Mouse (Mus musculus) stomach, embryonic 15.5 days (tissue): ENCODE measurements around the gene Rtl8a. TPM values are rescaled to one million over a fixed set of nuclear protein-coding genes. Genes with fewer than 3 reads are reported as not detected.
"Not testable (repeated sequence)": the region's sequence is repeated elsewhere in the genome, so short reads cannot be mapped to it uniquely, and the experiment has no call there.

Experiments
- ATAC-seq: fragments of 200-750 bp; cut with Nextera tagmentation; 2 replicates; pipeline ENCODE4 v1.8.0; 2017; ENCODE audit warnings: low read depth, moderate number of reproducible peaks, moderate TSS enrichment; ENCODE audit not compliant: insufficient read depth, low FRiP score
- H3K27ac ChIP-seq: fragments of 300-500 bp; sonication (generic); 2 replicates; pipeline ENCODE4 v1.5.1; 2015; ENCODE audit warnings: mild to moderate bottlenecking, inconsistent platforms
- H3K27me3 ChIP-seq: fragments of 300-500 bp; sonication (generic); replicated peaks from 2 replicates; pipeline ENCODE4 v1.6.1; 2015; ENCODE audit warnings: inconsistent platforms
- H3K36me3 ChIP-seq: fragments of 300-500 bp; sonication (generic); 2 replicates; pipeline ENCODE4 v1.6.1; 2015; ENCODE audit warnings: inconsistent platforms
- H3K4me1 ChIP-seq: fragments of 300-500 bp; sonication (generic); 2 replicates; pipeline ENCODE4 v1.6.1; 2015; ENCODE audit warnings: inconsistent platforms
- H3K4me2 ChIP-seq: fragments of 300-500 bp; sonication (generic); 2 replicates; pipeline ENCODE4 v1.6.1; 2015; ENCODE audit warnings: mild to moderate bottlenecking, inconsistent platforms
- H3K4me3 ChIP-seq: fragments of 300-500 bp; sonication (generic); replicated peaks from 2 replicates; pipeline ENCODE4 v1.5.1; 2015; ENCODE audit warnings: inconsistent platforms
- H3K9ac ChIP-seq: fragments of 300-500 bp; sonication (generic); 2 replicates; pipeline ENCODE4 v1.6.1; 2015; ENCODE audit warnings: inconsistent platforms
- H3K9me3 ChIP-seq: fragments of 300-500 bp; sonication (generic); 2 replicates; pipeline ENCODE4 v1.6.1; 2016; ENCODE audit warnings: inconsistent platforms
- WGBS: fragments of 180-500 bp; shearing (Covaris S2); methylation state at CpG from one replicate; pipeline ENCODE4 v1.1.7; 2015; 5-methylcytosine and 5-hydroxymethylcytosine counted together
- polyA plus RNA-seq: library from polyadenylated mRNA; unstranded; fragments of >200 nt; fragmentation: Nextera tagmentation; extraction: Ambion mirVana; gene quantifications from 2 replicates; pipeline ENCODE4 v1.2.1, GENCODE M21; 2015

The Rtl8a gene
- polyA plus RNA-seq: 52.3 and 61.6 TPM in 2 replicates

DNA sequence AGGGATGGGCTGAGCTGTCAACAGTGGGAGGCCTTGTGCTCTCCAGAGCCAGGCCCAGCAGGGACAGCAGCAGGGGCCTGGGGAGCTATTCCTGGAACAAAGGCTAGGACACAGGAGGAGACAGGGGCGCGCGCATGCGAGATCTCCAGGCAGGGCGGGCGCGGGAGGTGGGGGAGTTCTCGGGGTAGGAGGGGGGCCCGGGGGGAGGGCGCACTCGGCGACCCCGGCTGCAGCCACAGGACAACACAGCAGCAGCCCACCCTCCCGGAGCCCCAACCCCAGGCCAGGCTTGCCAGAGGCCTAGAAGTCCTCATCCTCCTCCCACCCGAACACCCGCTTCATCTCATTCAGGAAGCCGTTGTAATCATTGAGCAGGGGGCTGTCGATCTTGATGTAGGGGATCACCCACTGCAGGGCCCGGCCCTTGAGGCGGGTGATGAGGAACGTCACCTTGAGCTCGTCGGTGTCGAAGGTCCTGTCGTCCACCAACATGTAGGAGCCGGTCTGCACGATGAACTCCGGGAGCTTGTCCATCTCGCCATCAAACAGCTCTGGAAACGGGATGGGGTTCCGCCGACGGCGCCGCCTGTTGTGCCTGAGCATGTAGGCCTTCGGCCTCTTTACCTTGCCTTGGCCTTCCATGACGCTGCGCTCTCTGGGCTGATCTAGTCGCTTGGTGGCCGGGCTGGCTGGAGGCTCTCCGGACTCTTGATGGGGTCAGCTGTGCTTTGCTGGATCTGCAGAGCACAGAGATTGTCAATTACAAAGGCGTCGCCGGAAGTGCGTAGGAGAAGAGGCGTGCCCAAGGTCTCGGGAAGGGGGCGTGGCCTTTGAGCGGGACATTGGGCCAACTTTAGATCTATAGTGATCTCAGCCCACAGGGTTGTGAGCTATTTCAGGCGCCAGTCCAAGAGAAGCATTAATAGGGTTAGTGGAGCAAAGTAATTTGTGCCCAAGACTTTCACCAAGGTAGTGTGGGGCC, at the start of gene Rtl8a:
Gene Rtl8a, minus strand, starts transcription at position 703 of the 982 bp plus-strand sequence.
- Histone ChIP-seq H3K27ac (0 out of 2 replicates have a peak within 1 kb of the TSS, but pooled peaks have one; percentile 40), H3K4me3 (peak within 1 kb of the TSS; percentile 35), H3K4me2 (peak within 1 kb of the TSS; percentile 43)
- not testable (repeated sequence) for H3K36me3 ChIP-seq, H3K9me3 ChIP-seq, H3K9ac ChIP-seq, H3K27me3 ChIP-seq, H3K4me1 ChIP-seq
- 21% methylated on average over 9 of the region's 50 CpGs for WGBS
- peak; percentile 92 for ATAC-seq

DNA sequence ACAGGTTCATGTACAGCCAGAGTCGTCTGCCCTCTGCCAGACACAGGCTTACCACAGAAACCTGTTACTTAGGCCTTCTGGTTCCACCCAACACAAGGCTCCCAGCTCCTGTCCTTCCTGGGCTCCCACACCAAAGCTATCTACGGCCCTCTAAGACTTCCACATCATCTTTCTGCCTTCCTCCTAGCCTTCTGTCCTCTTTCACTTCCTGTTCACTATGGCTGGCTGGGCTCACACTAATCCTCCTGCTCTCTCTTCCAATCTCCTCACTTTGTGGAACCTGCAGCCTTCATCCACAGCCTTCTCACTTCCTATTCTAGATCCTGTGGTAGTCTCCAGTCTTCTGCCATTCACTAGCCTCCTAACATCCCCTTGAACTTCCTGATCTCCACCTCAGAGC, 49.7 kb upstream of the Rtl8a start:
- H3K4me1 ChIP-seq: no peaks in the 10 kb centered on the region
- H3K4me2 ChIP-seq: no peak overlapping the region
- no peak overlapping the region for H3K4me3 ChIP-seq
- H3K9me3 ChIP-seq: no peaks in the 10 kb centered on the region
- H3K36me3 ChIP-seq: no peaks in the 10 kb centered on the region
- 79% methylated on average over 2 of the region's 2 CpGs for WGBS
- no peak overlapping the region for H3K27ac ChIP-seq
- no peaks in the 10 kb centered on the region for H3K27me3 ChIP-seq
- no peak for ATAC-seq
- no peak overlapping the region for H3K9ac ChIP-seq

GRCm38 (mm10) chrX:53692065-53692464, 48.6 kb upstream of the Rtl8a start:
- H3K27me3 ChIP-seq: no peaks in the 10 kb centered on the region
- ATAC-seq: no peak
- no peak overlapping the region for H3K4me2 ChIP-seq
- no peaks in the 10 kb centered on the region for H3K4me1 ChIP-seq
- H3K9ac ChIP-seq: no peak overlapping the region
- no peaks in the 10 kb centered on the region for H3K36me3 ChIP-seq
- H3K27ac ChIP-seq: no peak overlapping the region
- no peaks in the 10 kb centered on the region for H3K9me3 ChIP-seq
- H3K4me3 ChIP-seq: no peak overlapping the region
- WGBS: 45% methylated on average over 2 of the region's 2 CpGs

DNA sequence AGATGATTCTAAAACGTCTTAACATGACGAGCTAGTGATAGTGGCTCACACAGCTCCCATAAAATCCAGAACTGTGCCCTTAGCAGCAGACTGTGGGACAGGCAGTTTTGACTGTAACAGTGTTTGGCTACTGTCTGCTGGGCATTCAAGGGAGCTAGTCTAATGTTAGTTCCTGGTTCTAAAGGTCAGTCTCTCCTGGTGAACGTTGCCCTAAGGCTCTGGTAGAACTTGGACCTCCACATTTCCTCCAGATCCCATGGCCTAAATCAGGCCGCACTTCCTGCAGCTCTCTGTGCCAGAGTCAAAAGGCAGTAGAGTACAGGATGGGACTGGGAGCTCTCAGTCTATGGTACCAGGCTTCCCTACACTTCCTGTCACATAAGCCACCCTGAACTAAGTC, 41.2 kb upstream of the Rtl8a start:
- not testable (repeated sequence) for H3K9me3 ChIP-seq, H3K9ac ChIP-seq, ATAC-seq, H3K36me3 ChIP-seq, H3K4me2 ChIP-seq, H3K27ac ChIP-seq, H3K27me3 ChIP-seq, H3K4me3 ChIP-seq, H3K4me1 ChIP-seq
- WGBS: 71% methylated on average over 2 of the region's 4 CpGs

DNA sequence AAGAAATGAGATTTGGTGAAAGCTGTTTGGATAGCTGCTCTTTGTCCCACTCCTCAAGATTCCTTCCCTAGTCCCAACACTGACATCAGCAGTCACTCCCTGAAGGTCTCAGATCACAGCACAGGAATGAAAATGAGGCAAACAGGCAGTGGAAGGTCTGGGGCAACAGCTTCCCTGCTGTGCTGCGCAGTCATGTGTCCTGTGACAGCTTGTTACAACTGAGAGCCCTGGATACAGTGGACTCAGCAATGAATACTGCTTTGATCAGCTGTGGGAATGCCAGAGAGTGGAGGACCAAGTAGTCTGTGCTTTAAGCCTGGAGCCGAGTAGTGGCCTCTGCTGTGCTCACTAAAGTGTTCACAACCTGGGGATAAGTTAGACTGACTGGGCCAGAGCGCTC, 39.2 kb upstream of the Rtl8a start:
- WGBS: 48% methylated on average over 2 of the region's 3 CpGs
- not testable (repeated sequence) for H3K4me2 ChIP-seq, H3K9ac ChIP-seq, H3K27me3 ChIP-seq, ATAC-seq, H3K36me3 ChIP-seq, H3K4me3 ChIP-seq, H3K4me1 ChIP-seq, H3K9me3 ChIP-seq, H3K27ac ChIP-seq

DNA sequence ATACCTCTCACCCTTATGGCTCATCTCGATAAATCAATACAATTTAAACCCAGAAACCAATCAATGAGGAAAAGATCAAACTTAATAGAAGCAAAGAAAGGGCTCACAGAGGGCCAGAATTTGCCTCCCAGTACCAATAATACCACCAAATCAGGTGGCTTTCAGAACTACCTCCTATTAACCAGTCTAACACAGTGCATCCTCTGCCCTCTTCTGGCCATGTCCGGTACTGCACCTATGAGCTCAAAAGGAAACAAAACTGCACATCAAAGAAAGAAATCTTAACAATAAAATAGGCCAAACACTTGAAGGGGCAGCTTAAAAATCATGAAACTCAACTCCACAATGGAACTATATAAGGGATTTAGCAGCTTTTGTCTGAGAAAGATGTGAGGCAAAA, 33.5 kb upstream of the Rtl8a start:
- H3K9me3 ChIP-seq, ATAC-seq, H3K4me3 ChIP-seq, H3K4me1 ChIP-seq, H3K36me3 ChIP-seq, H3K9ac ChIP-seq, H3K4me2 ChIP-seq, H3K27ac ChIP-seq, H3K27me3 ChIP-seq: not testable (repeated sequence)
- WGBS: 36% methylated on average over 2 of the region's 2 CpGs

DNA sequence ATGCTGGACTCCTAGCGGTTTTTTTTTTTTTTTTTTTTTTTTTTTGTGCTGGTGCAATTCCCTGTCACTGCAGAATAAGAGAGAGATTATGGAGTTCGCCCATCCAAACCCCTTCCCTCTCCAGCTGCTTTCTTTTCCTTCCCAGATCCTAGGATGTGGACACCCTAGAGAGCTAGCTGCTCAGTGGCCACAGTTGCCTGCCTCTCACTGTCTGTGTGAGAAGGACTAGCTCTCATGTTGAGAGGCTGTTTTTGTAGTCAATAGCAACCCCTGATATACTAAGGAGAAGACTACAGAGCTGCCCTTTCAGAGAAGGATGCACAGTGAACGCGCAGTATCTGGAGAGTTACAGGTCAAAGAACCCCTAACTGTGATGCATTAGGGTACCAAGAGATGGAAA, 27.2 kb upstream of the Rtl8a start:
- H3K9me3 ChIP-seq, H3K9ac ChIP-seq, H3K27me3 ChIP-seq, H3K27ac ChIP-seq, H3K4me1 ChIP-seq, ATAC-seq, H3K36me3 ChIP-seq: not testable (repeated sequence)
- WGBS: 10% methylated on average over 4 of the region's 4 CpGs
- Histone ChIP-seq H3K4me3 (peak overlapping the region; percentile 33), H3K4me2 (peak overlapping the region; percentile 41)

DNA sequence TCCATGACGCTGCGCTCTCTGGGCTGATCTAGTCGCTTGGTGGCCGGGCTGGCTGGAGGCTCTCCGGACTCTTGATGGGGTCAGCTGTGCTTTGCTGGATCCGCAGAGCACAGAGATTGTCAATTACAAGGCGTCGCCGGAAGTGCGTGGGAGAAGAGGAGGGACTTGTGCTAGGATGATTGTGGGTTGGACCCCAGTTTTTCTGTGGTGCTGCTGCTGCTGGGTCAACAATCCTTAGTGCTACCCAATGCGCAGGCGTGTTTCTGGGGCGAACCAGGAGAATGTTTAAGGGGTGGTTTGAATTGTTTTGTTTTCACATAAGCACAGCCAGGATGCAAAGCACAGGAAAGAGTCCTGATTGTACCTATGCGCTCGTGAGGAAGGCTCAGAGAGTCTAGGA, 26.8 kb upstream of the Rtl8a start, which contains the start of gene Rtl8b:
Gene Rtl8b, minus strand, starts transcription at position 115 of the 400 bp plus-strand sequence.
- Histone ChIP-seq H3K4me3 (peak within 1 kb of the TSS; percentile 33), H3K9me3 (no peaks in the 10 kb centered on the region), H3K4me2 (peak within 1 kb of the TSS; percentile 41), H3K36me3 (no peaks in the 10 kb centered on the region), H3K4me1 (no peaks in the 10 kb centered on the region), H3K27me3 (no peaks in the 10 kb centered on the region), H3K9ac (no peak within 1 kb of the TSS), H3K27ac (no peak within 1 kb of the TSS)
- ATAC-seq: peak; percentile 87
- WGBS: 11% methylated on average over 12 of the region's 15 CpGs

- H3K27me3 ChIP-seq, H3K27ac ChIP-seq, H3K4me1 ChIP-seq, H3K4me2 ChIP-seq, H3K9ac ChIP-seq, H3K9me3 ChIP-seq, H3K36me3 ChIP-seq: not testable (repeated sequence)
- WGBS: no CpG with 5 or more reads among the region's 36 CpGs
- H3K4me3 ChIP-seq: peak overlapping the region; percentile 33; the same call in 1 of the 2 replicates
- ATAC-seq: peak; percentile 59; the same call in 1 of the 2 replicates
These were observed 26.2 kb upstream of the Rtl8a start for GRCm38 (mm10) chrX:53669557-53670270.

GRCm38 (mm10) chrX:53652917-53653316, 9.4 kb upstream of the Rtl8a start:
- 45% methylated on average over 4 of the region's 4 CpGs for WGBS

GRCm38 (mm10) chrX:53645885-53646284, 2.4 kb upstream of the Rtl8a start:
- ATAC-seq: no peak
- H3K4me3 ChIP-seq: no peak overlapping the region
- H3K4me1 ChIP-seq: no peaks in the 10 kb centered on the region
- no peaks in the 10 kb centered on the region for H3K36me3 ChIP-seq
- no peaks in the 10 kb centered on the region for H3K27me3 ChIP-seq
- H3K9ac ChIP-seq: no peak overlapping the region
- WGBS: 76% methylated on average over 6 of the region's 6 CpGs
- no peaks in the 10 kb centered on the region for H3K9me3 ChIP-seq
- no peak overlapping the region for H3K4me2 ChIP-seq
- no peak overlapping the region for H3K27ac ChIP-seq

More at GRCm38 (mm10) chrX:53652917-53653316, 9.4 kb upstream of the Rtl8a start:
- not testable (repeated sequence) for H3K4me2 ChIP-seq, ATAC-seq, H3K4me3 ChIP-seq, H3K36me3 ChIP-seq, H3K27me3 ChIP-seq, H3K9ac ChIP-seq, H3K9me3 ChIP-seq, H3K27ac ChIP-seq, H3K4me1 ChIP-seq

- H3K27ac ChIP-seq, H3K9ac ChIP-seq, H3K4me1 ChIP-seq, ATAC-seq, H3K27me3 ChIP-seq, H3K4me3 ChIP-seq, H3K36me3 ChIP-seq, H3K4me2 ChIP-seq, H3K9me3 ChIP-seq: not testable (repeated sequence)
- WGBS: 54% methylated on average over 4 of the region's 4 CpGs
These were observed 890 bp downstream of the Rtl8a start for GRCm38 (mm10) chrX:53642604-53642979.
